Mouse (Mus musculus) urinary bladder, postnatal 25 days (tissue): ENCODE data around the gene Zfp512b.

Source experiments
- DNase-seq: peaks from one replicate; pipeline ENCODE4 v3.0.0; 2022; ENCODE audit warnings: low spot score

Gene Zfp512b

DNA sequence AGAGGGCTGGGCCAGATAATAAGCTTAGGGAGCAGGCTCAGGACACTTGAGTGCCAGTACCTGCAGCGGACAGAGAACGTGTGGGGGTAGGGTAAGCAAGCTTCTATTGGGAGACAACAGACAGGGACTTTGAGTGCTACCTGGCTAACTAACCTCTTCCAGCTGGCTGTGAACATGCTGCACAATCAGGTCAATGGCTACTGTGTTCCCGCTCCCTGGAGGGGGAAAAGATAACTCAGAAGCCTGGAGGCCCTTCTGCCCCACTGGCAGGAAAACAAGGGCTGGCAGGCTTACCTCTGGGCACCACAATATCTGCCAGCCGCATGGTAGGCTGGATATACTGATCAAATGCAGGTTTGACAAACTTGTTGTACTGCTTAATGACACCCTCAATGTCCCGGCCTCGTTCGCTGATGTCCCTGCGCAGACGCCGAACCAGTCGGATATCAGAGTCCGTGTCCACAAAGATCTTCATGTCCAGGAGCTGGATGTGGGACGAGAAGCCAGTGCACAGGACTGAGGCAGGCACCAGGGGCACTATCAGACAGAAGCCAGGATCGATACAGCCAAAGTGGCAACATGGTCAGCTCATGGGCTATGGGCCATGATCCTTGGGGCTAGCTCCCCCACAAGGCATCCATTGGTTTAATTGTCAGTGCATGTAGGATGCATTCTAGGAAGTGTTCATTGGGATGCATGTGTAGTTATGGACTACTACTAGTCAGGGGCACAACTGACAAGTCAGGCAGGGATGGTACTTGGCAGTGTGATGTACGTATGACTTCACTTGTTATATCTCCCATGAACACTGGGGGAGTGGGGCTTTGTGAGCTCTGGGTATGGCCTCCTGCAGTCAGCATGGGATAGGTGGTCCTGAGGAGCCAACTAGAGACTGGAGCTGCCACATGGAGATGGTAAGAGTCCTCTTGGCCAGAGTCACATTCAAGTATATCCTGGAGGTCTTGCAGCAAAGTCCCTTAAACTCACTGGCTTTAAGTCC lies 19.4 kb downstream of the Zfp512b start:
- DNase-seq, result no peak

DNA sequence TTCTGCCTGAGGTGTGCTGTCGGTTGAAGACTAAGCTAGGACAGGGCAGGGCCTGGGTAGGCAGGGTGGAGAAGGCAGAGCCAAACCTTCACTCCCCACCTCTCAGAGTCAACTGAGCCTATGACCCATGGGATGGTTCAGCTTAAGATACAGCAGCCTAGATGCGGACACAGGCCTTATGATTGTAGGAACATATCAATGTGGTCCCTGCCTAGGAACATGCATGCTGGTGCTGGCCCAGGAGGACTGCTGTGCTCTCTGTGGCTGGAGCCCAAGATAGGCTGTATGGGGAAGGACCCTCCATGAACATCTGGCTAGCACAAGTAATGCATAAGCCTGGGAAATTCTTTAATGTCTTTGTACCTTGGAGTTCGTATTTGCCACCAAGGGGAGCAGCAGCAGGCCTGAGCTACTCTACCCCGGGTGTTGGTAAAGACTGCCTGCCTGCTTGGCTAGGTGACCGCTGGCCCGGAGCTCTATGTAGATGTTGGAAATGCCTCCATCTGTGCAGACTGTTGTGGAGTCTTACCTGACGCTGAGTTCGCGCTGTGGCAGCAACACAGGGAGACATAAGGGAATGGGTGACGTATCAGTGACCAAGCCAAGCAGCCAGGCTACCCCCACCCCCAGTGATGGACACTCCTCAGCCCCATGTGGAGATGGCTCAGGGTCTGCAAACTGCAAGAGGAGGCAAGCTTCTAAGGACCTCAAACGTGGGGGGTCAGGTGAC lies 20.5 kb downstream of the Zfp512b start:
- DNase-seq, result no peak

DNA sequence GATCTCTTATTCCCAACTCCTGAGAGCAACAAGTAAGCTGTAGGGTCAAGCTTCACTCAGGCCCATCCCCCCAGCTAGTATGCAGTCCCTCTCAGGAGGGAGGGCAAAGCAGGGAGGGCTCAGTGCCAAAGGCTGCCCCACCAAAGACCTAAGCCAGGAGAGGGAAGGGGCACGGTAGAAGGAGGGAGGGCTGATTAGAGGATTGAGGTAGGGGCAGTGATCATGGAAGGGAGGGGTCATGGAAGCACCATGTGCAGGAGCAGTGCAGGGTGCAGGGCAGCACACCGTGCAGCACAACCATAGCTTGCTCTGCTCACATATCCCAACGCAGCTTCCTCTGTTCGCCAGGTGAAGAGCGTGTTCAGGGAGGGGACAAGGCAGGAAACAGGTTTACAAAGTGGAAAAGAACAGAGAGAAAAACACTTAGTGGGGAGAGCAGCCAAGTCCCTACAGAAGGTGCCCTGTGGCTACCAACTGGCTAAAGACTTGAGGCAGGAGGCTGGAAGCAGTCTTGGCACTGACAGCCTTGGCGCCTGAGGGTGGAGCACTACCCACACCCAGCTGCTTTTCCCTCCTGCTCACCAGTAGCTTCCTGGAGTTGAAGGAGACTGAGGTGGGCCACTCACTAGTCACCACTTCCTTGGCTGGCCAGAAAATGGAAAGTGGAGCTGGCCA lies 21.5 kb downstream of the Zfp512b start:
- DNase-seq, result no peak

DNA sequence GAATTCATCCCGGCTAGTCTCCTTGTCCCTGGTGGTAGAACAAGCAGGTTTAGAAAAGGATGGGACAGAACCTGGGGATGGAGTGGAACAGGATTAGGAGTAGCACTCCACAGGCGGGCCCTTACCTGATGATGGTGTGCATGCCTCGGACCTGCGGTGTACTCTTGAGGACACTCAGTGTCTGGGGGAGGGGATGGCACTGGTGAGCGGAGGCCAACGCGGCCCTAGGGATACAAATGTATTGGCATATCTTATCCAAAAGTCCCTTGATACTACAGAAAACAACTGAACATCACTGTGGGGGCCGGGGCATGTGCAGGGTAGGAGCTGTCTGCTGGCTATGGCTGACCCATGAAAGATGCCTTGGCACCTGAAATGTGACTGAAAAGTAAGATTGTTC lies 22.2 kb downstream of the Zfp512b start:
- DNase-seq, result no peak

DNA sequence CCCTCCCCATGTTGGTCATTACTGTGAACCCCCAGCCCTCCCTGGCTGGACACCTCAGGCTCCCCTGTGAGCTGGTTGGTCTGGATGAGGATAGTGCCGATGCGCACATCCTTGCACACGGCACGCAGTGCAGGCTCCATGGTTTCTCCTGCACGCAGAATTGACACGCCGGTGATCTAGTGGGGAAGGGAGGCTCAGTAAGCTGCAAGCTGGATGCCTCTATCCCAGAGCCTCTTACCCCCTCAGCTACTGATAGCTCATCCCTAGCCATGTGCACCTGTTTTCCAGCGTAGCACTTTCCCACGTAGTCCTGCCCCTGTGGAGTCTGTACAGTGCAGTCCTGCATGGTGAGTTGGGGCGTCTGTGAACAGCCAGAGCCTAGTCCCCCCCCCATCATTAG lies 22.7 kb downstream of the Zfp512b start:
- DNase-seq, result no peak

DNA sequence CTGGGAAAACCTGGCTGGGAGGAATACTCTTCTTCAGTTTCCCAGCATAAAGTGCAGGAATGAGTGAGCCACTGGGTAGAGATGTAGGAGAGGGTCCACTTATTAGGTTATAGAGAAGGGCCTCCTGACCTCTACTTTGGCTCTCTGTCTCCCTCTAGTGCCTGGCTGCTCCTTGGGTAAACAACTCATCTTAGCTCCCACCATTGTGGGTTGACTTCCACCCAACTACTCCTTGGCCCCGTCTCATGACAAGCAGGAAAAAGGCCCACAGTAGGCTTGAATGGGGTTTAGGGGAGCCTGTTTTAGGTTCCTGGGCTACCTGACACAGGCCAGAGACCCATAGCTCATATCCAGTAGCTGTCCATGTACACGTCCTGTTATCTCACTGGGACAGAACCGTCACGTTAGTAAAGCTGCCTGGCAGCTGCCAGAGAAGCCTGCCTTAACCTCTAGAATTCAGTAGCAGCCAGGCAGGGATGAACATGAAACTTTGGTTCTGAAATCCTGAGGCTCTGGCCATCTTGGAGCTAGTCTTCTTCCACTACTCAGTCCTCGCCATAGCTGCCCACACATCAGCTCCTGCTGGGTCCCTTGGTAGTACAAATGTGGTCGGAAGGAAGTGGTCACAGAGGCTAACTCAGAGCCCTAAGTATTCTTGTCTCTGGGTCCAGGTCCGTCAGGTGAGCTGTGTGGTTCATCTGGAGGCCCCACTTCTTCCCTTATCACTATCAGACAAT lies 24.2 kb downstream of the Zfp512b start:
- peak; percentile 51 for DNase-seq

DNA sequence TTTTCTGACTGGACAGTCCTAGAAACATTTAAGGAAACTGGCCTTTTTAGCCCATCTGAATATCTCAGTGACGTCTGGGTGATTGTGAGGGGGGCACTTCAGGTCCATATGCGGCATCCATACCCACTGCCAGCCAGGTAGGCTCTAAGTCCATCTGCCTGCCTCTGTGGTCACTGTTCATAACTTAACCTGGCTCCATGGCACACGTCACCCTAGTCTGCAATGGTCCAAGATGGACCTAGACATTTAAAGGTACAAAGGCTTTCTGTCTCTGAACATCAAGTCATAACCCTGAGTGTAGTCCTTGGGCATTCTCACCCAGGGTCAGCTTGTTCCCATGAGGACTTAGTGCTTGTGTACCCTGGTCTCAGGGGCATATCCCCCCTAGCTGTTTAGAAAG lies 25.3 kb downstream of the Zfp512b start:
- DNase-seq, result no peak

DNA sequence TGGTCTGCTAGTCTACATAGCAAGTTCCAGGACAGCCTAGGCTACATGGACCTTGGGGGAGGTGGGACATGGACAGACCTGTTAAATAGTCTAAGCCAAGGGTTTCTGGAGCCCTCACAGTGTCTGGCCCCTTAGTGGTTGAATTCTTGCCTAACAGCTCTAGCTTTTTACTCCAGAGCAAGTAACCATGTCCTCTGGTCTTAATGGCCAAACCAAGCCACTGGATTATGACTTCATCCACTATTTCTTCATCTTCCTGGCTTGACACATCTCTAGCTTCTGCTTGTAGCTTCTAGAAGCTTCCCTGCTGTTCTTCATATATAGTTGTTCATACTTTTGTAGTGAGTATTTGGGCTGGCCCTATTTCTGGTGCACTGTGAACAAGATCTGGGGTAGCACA lies 38.8 kb downstream of the Zfp512b start:
- no peak for DNase-seq

DNA sequence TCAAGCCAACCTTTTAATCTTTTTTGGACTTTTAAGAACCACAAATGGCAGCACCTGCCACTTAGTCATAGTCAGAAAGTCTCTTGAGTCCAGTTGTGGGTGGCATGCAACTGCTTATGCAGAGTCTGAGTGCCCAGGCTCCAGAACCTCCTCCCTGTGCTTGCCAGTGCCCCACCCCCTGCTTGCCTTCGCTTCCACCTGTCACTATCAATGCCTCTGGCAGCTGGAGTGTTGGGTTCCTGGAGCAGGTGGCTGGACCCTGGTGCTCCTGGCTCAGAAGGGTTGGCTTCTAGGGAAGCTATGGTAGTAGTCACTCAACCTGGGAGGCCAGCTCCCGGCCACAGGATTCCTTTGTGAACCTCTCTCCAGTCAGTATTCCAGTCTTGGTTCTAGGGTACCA lies 42.4 kb downstream of the Zfp512b start:
- DNase-seq, result no peak

DNA sequence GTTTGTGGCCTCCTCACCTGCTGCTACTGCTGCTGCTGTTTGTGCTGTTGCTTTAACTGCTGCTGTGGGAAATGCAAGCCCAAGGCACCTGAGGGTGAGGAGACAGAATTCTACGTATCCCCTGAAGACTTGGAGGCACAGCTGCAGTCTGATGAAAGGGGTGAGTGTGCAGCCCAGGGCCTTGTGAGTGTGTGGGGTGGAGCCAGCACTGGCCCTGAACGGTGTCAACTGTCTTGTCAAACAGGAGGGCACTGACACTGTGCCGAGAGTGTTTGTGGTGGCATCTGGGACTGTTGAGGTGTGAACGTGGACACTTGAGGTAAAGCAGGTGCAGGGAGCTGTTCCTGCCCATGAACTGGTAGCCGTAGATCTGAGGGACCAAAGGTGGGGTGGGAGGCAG lies 43.9 kb downstream of the Zfp512b start:
- no peak for DNase-seq

DNA sequence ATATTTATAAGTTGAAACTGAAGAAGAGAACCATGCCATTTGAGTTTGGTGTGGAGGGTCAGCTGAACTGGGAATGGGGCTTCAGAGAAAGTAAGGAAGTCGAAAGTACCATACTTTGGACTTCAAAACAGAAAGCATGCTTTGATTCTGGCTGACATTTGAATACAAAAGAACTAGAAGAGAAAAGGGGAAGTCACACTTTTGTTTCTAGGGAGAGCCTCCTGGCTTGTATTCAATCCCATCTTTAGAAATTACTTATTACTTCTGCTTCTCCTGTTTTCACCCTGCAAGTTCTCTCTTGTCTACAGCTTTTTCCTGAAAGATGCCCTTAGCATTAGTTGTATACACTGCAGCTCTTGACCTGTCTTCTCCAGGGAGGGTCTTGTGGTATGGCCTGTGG lies 44.4 kb downstream of the Zfp512b start:
- no peak for DNase-seq

DNA sequence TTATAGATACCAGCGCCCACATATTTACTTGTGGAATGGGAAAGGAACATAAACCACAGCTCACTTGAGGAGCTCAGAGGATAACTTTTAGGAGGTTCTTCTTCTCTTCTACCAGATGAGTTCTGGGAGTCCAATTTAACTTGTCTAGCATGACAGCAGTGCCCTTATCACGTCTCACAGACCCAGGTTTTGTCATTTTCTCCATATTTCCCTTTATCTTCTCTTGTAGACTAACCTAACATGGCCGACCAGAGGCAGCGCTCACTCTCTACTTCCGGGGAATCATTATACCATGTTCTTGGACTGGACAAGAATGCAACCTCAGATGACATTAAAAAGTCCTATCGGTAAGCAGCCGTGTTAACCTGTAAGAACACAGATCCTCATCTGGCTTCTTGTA lies 46.5 kb downstream of the Zfp512b start:
- no peak for DNase-seq

DNA sequence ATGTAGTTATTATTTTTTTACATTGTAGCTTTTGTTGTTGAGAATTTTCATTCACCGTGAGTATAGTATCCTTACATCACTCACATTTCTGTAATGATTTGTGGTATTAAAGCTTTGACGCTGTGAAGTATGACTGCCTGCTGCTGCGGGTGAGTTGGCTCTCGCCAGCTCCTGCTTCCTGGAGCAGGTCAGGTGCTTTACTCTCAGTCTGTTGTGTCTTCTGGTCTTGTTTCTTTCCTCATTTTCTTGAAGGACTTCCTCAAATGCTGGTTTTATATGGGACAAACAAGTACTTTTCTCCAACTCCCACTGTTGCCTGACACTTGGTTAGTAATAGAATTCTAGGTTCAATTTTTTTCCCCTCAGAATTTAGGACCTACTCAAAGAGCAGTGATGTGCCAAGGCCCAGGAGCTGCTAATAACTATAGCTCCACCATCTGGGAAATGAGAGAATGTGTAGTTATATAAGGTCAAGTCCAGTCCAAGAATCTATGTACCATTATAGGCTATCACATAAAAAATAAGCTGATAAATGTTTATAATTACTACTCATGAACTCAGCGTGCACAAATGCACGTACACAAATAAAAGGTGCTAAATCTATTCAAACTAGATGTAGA lies 50.7 kb downstream of the Zfp512b start:
- no peak for DNase-seq

DNA sequence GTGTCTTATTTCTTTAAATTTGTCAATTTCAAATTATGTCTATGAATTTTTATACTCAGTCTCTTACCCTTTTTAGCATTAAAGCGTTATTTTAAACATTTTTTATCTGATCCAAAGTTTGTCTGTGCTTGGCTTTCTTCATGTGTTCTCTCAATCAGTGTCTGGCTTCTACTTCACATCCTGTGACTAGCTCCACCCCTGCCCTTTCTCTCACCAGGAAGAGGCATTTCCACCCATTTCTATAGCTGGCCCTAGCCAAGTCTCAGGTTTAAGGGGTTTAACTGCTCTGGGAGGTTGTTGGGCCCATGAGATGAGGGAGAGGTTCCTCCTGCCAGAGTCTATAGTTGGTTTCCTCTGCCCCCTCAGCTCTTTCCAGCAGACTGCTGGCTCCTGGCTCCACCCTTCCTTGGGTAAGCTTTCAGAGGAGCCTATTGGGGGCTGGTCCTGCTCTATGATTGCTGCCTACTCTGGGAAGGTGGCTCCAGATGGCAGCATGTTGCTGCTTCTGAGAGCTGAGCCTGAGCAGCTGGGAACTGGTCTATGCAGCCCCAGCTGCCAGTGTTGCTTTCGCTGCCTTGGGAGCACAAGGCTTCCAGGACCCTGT lies 55.1 kb downstream of the Zfp512b start:
- no peak for DNase-seq

DNA sequence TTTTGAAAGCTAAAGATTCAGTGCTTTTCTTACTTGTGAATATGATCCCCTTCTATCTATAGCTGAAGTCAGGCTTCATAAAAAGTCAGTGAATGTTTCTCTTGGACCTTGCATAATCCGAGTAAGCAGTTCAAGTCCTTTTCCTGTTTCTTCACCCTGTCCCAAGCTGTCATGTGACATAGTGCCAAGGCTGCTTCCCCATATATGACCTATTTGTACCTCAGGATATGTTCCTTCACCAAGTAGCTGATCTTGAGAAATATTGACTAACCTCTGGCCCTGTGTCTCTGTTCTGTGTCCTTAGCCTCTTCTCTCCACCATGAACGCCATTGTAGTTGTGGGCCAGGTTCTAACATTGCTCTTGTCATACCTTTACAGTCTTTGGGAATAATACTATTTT lies 56.2 kb downstream of the Zfp512b start:
- no peak for DNase-seq

DNA sequence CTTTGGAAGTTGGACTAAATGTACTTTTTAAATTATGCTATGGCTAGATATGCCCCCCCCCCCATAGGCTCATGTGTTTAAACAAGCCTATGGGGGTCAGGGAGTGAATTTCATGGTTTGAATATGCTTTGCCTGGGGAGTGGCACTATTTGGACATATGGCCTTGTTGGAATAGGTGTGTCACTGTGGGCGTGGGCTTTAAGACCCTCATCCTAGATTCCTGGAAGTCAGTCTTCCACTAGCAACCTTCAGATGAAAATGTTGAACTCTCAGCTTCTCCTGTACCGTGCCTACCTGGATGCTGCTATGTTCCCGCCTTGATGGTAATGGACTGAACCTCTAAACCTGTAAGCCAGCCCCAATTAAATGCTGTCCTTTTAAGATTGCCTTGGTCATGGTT lies 60.0 kb downstream of the Zfp512b start:
- no peak for DNase-seq
